Mouse (Mus musculus): Measurements from ENCODE around the gene Vps18. TPM values are rescaled to one million over a fixed set of nuclear protein-coding genes. Genes with fewer than 3 reads are reported as not detected.
A peak's percentile ranks its signal among the peaks of the same experiment; 100 is the strongest.

The Vps18 gene
- polyA plus RNA-seq, 1 experiment from 2014 or later, result 26.6 TPM

GRCm38 (mm10) chr2:119337425-119338265 lies 49.1 kb downstream of the Vps18 start:
- no peak overlapping the region for H3K27ac ChIP-seq
- H3K4me1 ChIP-seq, result peaks cover 7% of the 10 kb centered on the region
- 10% methylated on average over 53 of the region's 60 CpGs for WGBS
- H3K4me3 ChIP-seq, result peak overlapping the region; percentile 62
- no peaks in the 10 kb centered on the region for H3K36me3 ChIP-seq
- peak; percentile 84 for ATAC-seq (ENCODE audit: low FRiP score, low read depth)
- H3K9ac ChIP-seq, result peak overlapping the region; percentile 80
- H3K9me3 ChIP-seq, result no peaks in the 10 kb centered on the region
- H3K4me2 ChIP-seq (replicated peaks), result peak overlapping the region; percentile 88
- peaks cover 10% of the 10 kb centered on the region for H3K27me3 ChIP-seq (replicated peaks)

- Histone ChIP-seq H3K4me2 (replicated peaks) (no peak overlapping the region), H3K27me3 (replicated peaks) (no peaks in the 10 kb centered on the region), H3K9me3 (no peaks in the 10 kb centered on the region), H3K4me1 (no peaks in the 10 kb centered on the region), H3K4me3 (no peak overlapping the region), H3K36me3 (no peaks in the 10 kb centered on the region), H3K27ac (no peak overlapping the region), H3K9ac (no peak overlapping the region)
- WGBS, result 56% methylated on average over 6 of the region's 6 CpGs
- ATAC-seq (ENCODE audit: low FRiP score, low read depth), result no peak
Measured at GRCm38 (mm10) chr2:119344537-119345138, 56.1 kb downstream of the Vps18 start.

Other genes starting within 250 kb of the Vps18 start
- gene Knl1, start 241.6 kb upstream of the Vps18 start, polyA plus RNA-seq (2016; fragmentation: Nextera tagmentation; extraction: Ambion mirVana), result 37.6 and 38.1 TPM in 2 replicates
- gene Rad51, start 175.9 kb upstream of the Vps18 start, polyA plus RNA-seq (2016; fragmentation: Nextera tagmentation; extraction: Ambion mirVana), result 31.9 and 34.0 TPM in 2 replicates
- 43.1 TPM in 2 replicates for gene Rmdn3, start 131.7 kb upstream of the Vps18 start, polyA plus RNA-seq (2016; fragmentation: Nextera tagmentation; extraction: Ambion mirVana)
- 3.5 TPM in 2 replicates for gene Gchfr, start 121.0 kb upstream of the Vps18 start, polyA plus RNA-seq (2016; fragmentation: Nextera tagmentation; extraction: Ambion mirVana)
- 0.86 and 0.91 TPM in 2 replicates for gene Gm14137, start 114.2 kb upstream of the Vps18 start, polyA plus RNA-seq (2016; fragmentation: Nextera tagmentation; extraction: Ambion mirVana)
- 46.5 and 49.3 TPM in 2 replicates for gene Zfyve19, start 80.1 kb upstream of the Vps18 start, polyA plus RNA-seq (2016; fragmentation: Nextera tagmentation; extraction: Ambion mirVana)
- gene Dnajc17, start 79.9 kb upstream of the Vps18 start, polyA plus RNA-seq (2016; fragmentation: Nextera tagmentation; extraction: Ambion mirVana), result 24.9 and 27.2 TPM in 2 replicates
- not detected in 2 replicates for gene Ppp1r14d, start 58.8 kb upstream of the Vps18 start, polyA plus RNA-seq (2016; fragmentation: Nextera tagmentation; extraction: Ambion mirVana)
- 1.2 and 1.7 TPM in 2 replicates for gene Spint1, start 51.4 kb upstream of the Vps18 start, polyA plus RNA-seq (2016; fragmentation: Nextera tagmentation; extraction: Ambion mirVana)
- 8.4 and 9.3 TPM in 2 replicates for gene Rhov, start 17.5 kb upstream of the Vps18 start, polyA plus RNA-seq (2016; fragmentation: Nextera tagmentation; extraction: Ambion mirVana)
- 5.0 and 6.0 TPM in 2 replicates for gene Dll4, start 37.0 kb downstream of the Vps18 start, polyA plus RNA-seq (2016; fragmentation: Nextera tagmentation; extraction: Ambion mirVana)
- gene Chac1, start 62.5 kb downstream of the Vps18 start, polyA plus RNA-seq (2016; fragmentation: Nextera tagmentation; extraction: Ambion mirVana), result 2.4 and 2.7 TPM in 2 replicates
- gene Ino80, start 188.9 kb downstream of the Vps18 start, polyA plus RNA-seq (2016; fragmentation: Nextera tagmentation; extraction: Ambion mirVana), result 3.5 and 4.7 TPM in 2 replicates